In the genomic region with DNA sequence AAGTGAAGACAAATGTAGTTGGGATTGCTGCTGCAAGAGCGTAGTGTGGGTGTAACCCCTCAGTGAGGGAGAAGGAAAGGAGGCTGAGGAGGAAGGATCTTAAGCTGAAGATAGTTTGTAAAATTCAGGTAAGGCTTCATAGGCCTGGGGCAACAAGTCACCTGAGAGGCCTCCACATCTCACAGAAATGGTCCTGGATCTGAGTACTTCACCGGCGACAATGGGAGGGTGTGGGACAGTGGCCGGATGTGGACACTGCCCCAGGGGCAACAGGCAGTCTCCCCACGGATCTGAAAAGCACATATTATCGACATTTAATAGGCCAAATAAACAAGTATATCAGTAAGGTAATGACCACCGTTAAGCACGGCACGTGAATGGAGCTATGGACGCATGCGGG, we compare ENCODE assay signal across 36 mouse cellular contexts. TPM values are rescaled to one million over a fixed set of nuclear protein-coding genes. Genes with fewer than 3 reads are reported as not detected.
"Had no signal": no experiment of that assay in that cellular context is flagged by ENCODE, and none has a peak within 500 bp of the region (broad histone marks: within the 10 kb centered on the region; RNA-seq: fewer than 3 reads in every experiment).

No protein-coding gene starts in this region.

- H3K4me3 ChIP-seq: heart, embryonic 12.5 days; heart, embryonic 13.5 days; heart, embryonic 15.5 days; hindbrain, embryonic 10.5 days; hindbrain, embryonic 13.5 days; hindbrain, embryonic 15.5 days; intestine, embryonic 15.5 days; kidney, embryonic 15.5 days; layer of hippocampus, adult 2 months; left cerebral cortex, adult 2 months had no signal

- H3K4me2 ChIP-seq: heart, embryonic 11.5 days; heart, embryonic 12.5 days; heart, embryonic 13.5 days; heart, embryonic 15.5 days; hindbrain, embryonic 13.5 days; hindbrain, embryonic 14.5 days; hindbrain, embryonic 15.5 days; intestine, embryonic 15.5 days; kidney, embryonic 15.5 days had no signal

- H3K4me1 ChIP-seq: heart, embryonic 12.5 days; heart, embryonic 13.5 days; heart, embryonic 15.5 days; hindbrain, embryonic 10.5 days; hindbrain, embryonic 13.5 days; hindbrain, embryonic 15.5 days; intestine, embryonic 15.5 days; kidney, embryonic 15.5 days had no signal

- H3K27ac ChIP-seq: heart, embryonic 13.5 days; heart, embryonic 15.5 days; hindbrain, embryonic 10.5 days; hindbrain, embryonic 13.5 days; hindbrain, embryonic 14.5 days; hindbrain, embryonic 15.5 days; intestine, embryonic 15.5 days; kidney, embryonic 15.5 days; kidney, postnatal 0 days; layer of hippocampus, adult 2 months; left cerebral cortex, adult 2 months had no signal

- H3K36me3 ChIP-seq: heart, embryonic 12.5 days; heart, embryonic 15.5 days; intestine, embryonic 15.5 days had no signal

- H3K27me3 ChIP-seq: heart, embryonic 12.5 days; heart, embryonic 13.5 days; heart, embryonic 15.5 days; hindbrain, embryonic 13.5 days; hindbrain, embryonic 15.5 days; intestine, embryonic 15.5 days; kidney, embryonic 15.5 days had no signal

- DNase-seq: heart, postnatal 14 days; heart, postnatal 36 days; heart, postnatal 4 days; kidney, adult 11 months; kidney, adult 18-20 months; kidney, adult 2 months; kidney, adult 8-10 months; kidney, adult 9 months; kidney, postnatal 10 days; kidney, postnatal 14 days; kidney, postnatal 25 days; kidney, postnatal 36 days; kidney, postnatal 4 days; layer of hippocampus, adult 9-11 months; layer of hippocampus, postnatal 36 days had no signal

- H3K9me3 ChIP-seq: heart, embryonic 13.5 days; heart, embryonic 15.5 days; hindbrain, embryonic 10.5 days; hindbrain, embryonic 15.5 days; intestine, embryonic 15.5 days; kidney, embryonic 15.5 days had no signal

- ATAC-seq: hindbrain, embryonic 16.5 days; inflammation-experienced regulatory T-cells, adult 6 months; intestine, embryonic 15.5 days; intestine, embryonic 16.5 days; intestine, postnatal 0 days had no signal

- H3K9ac ChIP-seq: heart, embryonic 12.5 days; heart, embryonic 13.5 days; heart, embryonic 15.5 days; hindbrain, embryonic 13.5 days; hindbrain, embryonic 14.5 days; hindbrain, embryonic 15.5 days; intestine, embryonic 15.5 days; kidney, embryonic 15.5 days had no signal

RNA-seq across cellular contexts. Expression of a gene that starts 9.2 kb away (rescaled TPM):
- total RNA-seq: heart, postnatal 14 days; heart, postnatal 25 days; heart, postnatal 36 days; hematopoietic stem cell, adult 5-6 weeks had no signal
- polyA plus RNA-seq: heart, embryonic 16.5 days; inflammation-experienced regulatory T-cells, adult 6 months had no signal

RNA-seq across cellular contexts. Expression of a gene that starts 50.4 kb away (rescaled TPM):
- total RNA-seq: hematopoietic stem cell, adult 5-6 weeks had no signal
- polyA plus RNA-seq: inflammation-experienced regulatory T-cells, adult 6 months; kidney, adult 2 months; large intestine, adult 2 months had no signal
